Mouse (Mus musculus): Measurements from ENCODE around the gene Pitpna. TPM values are rescaled to one million over a fixed set of nuclear protein-coding genes. Genes with fewer than 3 reads are reported as not detected.
"Not testable (repeated sequence)": the region's sequence is repeated elsewhere in the genome, so short reads cannot be mapped to it uniquely, and the experiment has no call there.

Pitpna gene
- total and polyA plus RNA-seq, 2 experiments from 2014 or later = 58.4 to 74.0 TPM

DNA sequence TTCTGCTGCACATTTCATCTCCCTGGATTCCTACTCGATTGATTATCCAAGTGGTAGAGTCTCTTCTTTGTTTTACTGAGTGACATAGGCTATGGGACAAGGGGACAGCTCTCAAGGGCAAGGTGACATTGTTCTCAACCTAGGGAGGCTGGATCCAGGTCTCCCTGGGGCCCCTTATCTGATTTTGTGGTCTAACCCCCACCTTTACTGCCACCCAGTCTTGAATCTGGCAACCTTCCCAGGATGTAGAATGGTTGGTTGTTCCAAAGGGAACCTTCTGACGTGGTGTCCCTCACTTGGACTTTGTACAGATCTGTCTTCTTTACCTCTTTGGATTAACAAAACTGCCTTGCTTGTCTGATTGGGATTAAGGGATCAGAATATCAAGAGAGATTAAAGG lies 7.5 kb downstream of the Pitpna start:
- 0 out of 2 replicates have a peak, but pooled peaks have one; percentile 7 for ATAC-seq (ENCODE audit: insufficient read depth, low read depth)
- DNase-seq (ENCODE audit: low spot score) = no peak
- Histone ChIP-seq H3K9me3 (replicated peaks; ENCODE audit: control insufficient read depth, low read length) (no peaks in the 10 kb centered on the region), H3K27me3 (ENCODE audit: control insufficient read depth, insufficient read depth, low read length) (no peaks in the 10 kb centered on the region), H3K4me2 (ENCODE audit: low read depth, low read length) (no peak overlapping the region), H3K4me1 (ENCODE audit: control insufficient read depth, insufficient read depth) (peaks cover 11% of the 10 kb centered on the region), H3K27ac (ENCODE audit: low read depth) (0 out of 2 replicates have a peak overlapping the region, but pooled peaks have one; percentile 16), H3K9ac (replicated peaks; ENCODE audit: low read depth, low read length) (no peak overlapping the region), H3K36me3 (replicated peaks; ENCODE audit: control insufficient read depth, insufficient read depth, low read length) (peaks cover 58% of the 10 kb centered on the region), H3K4me3 (ENCODE audit: low read depth, low read length) (no peak overlapping the region)
- 55% methylated on average over 2 of the region's 2 CpGs for WGBS
- TF ChIP-seq EP300 (IDR thresholded peaks at IDR 0.05; ENCODE audit: low read depth) = no peak
- no peak for TF ChIP-seq CTCF (IDR thresholded peaks at IDR 0.05; ENCODE audit: low read depth)

DNA sequence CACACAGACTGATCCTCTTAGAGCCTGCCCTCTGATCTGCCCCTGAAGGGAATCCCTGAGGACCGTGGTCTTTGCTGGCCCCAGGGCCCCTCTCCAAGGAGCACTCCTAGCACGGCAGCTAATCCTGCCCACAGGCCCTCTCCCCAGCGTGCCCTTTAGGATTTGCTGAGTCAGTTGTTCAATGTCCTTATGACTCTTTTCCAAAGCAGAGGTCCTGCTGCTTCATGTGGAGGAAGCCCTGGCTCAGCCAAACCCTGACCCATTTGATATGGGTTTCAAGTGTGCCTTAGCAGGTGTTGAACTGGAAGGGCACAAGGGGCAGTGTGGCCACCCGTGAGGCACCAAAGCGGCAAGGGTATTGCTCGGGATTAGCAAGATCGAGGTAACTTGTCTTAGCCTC lies 7.9 kb downstream of the Pitpna start:
- Histone ChIP-seq H3K27ac (ENCODE audit: low read depth) (0 out of 2 replicates have a peak overlapping the region, but pooled peaks have one; percentile 16), H3K36me3 (replicated peaks; ENCODE audit: control insufficient read depth, insufficient read depth, low read length) (peaks cover 62% of the 10 kb centered on the region), H3K27me3 (ENCODE audit: control insufficient read depth, insufficient read depth, low read length) (no peaks in the 10 kb centered on the region), H3K9me3 (replicated peaks; ENCODE audit: control insufficient read depth, low read length) (no peaks in the 10 kb centered on the region), H3K4me1 (ENCODE audit: control insufficient read depth, insufficient read depth) (peaks cover 11% of the 10 kb centered on the region), H3K4me3 (ENCODE audit: low read depth, low read length) (no peak overlapping the region), H3K4me2 (ENCODE audit: low read depth, low read length) (no peak overlapping the region), H3K9ac (replicated peaks; ENCODE audit: low read depth, low read length) (no peak overlapping the region)
- ATAC-seq (ENCODE audit: insufficient read depth, low read depth) (no peak), DNase-seq (ENCODE audit: low spot score) (no peak)
- TF ChIP-seq EP300 (IDR thresholded peaks at IDR 0.05; ENCODE audit: low read depth) = no peak
- no peak for TF ChIP-seq CTCF (IDR thresholded peaks at IDR 0.05; ENCODE audit: low read depth)
- 72% methylated on average over 7 of the region's 7 CpGs for WGBS

DNA sequence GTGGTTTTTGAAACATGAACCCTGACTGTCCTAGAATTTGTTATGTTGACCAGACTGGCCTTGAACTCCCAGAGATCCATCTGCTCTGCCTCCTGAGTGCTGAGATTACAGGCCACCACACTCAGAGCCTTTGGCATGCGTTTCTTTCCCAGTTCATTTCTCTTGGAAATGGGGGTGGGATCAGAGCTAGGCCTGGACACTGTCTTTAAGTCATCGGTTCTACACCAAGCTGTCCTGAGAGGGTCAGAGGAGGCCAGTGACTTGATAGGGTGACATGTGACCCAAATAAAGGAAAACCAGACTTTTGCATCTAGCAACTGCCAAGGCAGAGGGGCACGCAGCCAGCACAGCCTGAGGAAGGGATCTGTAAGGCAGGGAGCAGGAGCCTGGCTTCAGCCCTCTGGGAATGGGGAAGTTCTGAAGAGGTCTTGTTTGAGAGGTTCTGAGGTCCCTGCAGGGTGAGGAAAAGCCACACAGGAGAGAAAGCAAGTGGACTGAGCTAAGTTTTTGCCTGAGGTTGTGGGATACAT lies 8.9 kb downstream of the Pitpna start:
- peaks cover 11% of the 10 kb centered on the region for H3K4me1 ChIP-seq (ENCODE audit: control insufficient read depth, insufficient read depth)
- 38% methylated on average over 3 of the region's 3 CpGs for WGBS
- H3K9me3 ChIP-seq (replicated peaks; ENCODE audit: control insufficient read depth, low read length) = no peaks in the 10 kb centered on the region
- no peak overlapping the region for H3K9ac ChIP-seq (replicated peaks; ENCODE audit: low read depth, low read length)
- H3K36me3 ChIP-seq (replicated peaks; ENCODE audit: control insufficient read depth, insufficient read depth, low read length) = peaks cover 72% of the 10 kb centered on the region
- TF ChIP-seq CTCF (IDR thresholded peaks at IDR 0.05; ENCODE audit: low read depth) (no peak), EP300 (IDR thresholded peaks at IDR 0.05; ENCODE audit: low read depth) (no peak)
- 0 out of 2 replicates have a peak overlapping the region, but pooled peaks have one; percentile 4 for H3K27ac ChIP-seq (ENCODE audit: low read depth)
- peak; percentile 34 for ATAC-seq (ENCODE audit: insufficient read depth, low read depth)
- no peak overlapping the region for H3K4me2 ChIP-seq (ENCODE audit: low read depth, low read length)
- H3K4me3 ChIP-seq (ENCODE audit: low read depth, low read length) = no peak overlapping the region
- H3K27me3 ChIP-seq (ENCODE audit: control insufficient read depth, insufficient read depth, low read length) = no peaks in the 10 kb centered on the region
- DNase-seq (ENCODE audit: low spot score) = no peak

GRCm38 (mm10) chr11:75598004-75598403 lies 10.1 kb downstream of the Pitpna start:
- no peak for TF ChIP-seq CTCF (IDR thresholded peaks at IDR 0.05; ENCODE audit: low read depth)
- no peak overlapping the region for H3K9ac ChIP-seq (replicated peaks; ENCODE audit: low read depth, low read length)
- H3K4me2 ChIP-seq (ENCODE audit: low read depth, low read length) = no peak overlapping the region
- peaks cover 74% of the 10 kb centered on the region for H3K36me3 ChIP-seq (replicated peaks; ENCODE audit: control insufficient read depth, insufficient read depth, low read length)
- DNase-seq (ENCODE audit: low spot score) (no peak), ATAC-seq (ENCODE audit: insufficient read depth, low read depth) (no peak)
- 0 out of 2 replicates have a peak overlapping the region, but pooled peaks have one; percentile 14 for H3K27ac ChIP-seq (ENCODE audit: low read depth)
- no peak overlapping the region for H3K4me3 ChIP-seq (ENCODE audit: low read depth, low read length)
- H3K4me1 ChIP-seq (ENCODE audit: control insufficient read depth, insufficient read depth) = peaks cover 11% of the 10 kb centered on the region
- WGBS = 86% methylated on average over 6 of the region's 6 CpGs
- no peaks in the 10 kb centered on the region for H3K27me3 ChIP-seq (ENCODE audit: control insufficient read depth, insufficient read depth, low read length)
- H3K9me3 ChIP-seq (replicated peaks; ENCODE audit: control insufficient read depth, low read length) = no peaks in the 10 kb centered on the region

- 94% methylated on average over 16 of the region's 17 CpGs for WGBS
- H3K36me3 ChIP-seq (replicated peaks; ENCODE audit: control insufficient read depth, insufficient read depth, low read length) = peaks cover 72% of the 10 kb centered on the region
Observed at GRCm38 (mm10) chr11:75599802-75600201, 11.9 kb downstream of the Pitpna start.

DNA sequence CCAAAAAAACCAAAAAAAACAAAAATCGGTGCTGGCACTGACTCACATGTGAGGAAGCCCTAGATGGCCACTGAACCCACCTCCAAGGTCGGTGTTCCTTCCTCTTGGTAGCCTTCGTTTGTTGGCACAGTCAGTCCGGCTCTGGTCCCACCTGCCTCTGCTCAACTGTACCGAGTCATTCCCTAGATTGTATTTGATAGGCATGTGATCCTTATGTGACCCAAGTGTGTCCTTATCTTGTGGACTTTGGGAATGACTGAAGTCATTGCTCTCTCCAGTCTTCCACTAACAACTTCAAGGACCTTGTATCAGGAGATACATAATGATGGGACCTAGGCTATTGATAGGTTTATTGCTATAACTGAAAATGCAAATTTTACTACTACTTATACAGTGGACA lies 16.9 kb downstream of the Pitpna start:
- WGBS = 71% methylated on average over 5 of the region's 5 CpGs
- Histone ChIP-seq H3K27me3 (ENCODE audit: control insufficient read depth, insufficient read depth, low read length) (no peaks in the 10 kb centered on the region), H3K9me3 (replicated peaks; ENCODE audit: control insufficient read depth, low read length) (no peaks in the 10 kb centered on the region), H3K4me2 (ENCODE audit: low read depth, low read length) (no peak overlapping the region), H3K27ac (ENCODE audit: low read depth) (no peak overlapping the region), H3K36me3 (replicated peaks; ENCODE audit: control insufficient read depth, insufficient read depth, low read length) (peaks cover 71% of the 10 kb centered on the region), H3K4me3 (ENCODE audit: low read depth, low read length) (no peak overlapping the region), H3K4me1 (ENCODE audit: control insufficient read depth, insufficient read depth) (no peaks in the 10 kb centered on the region), H3K9ac (replicated peaks; ENCODE audit: low read depth, low read length) (no peak overlapping the region)
- TF ChIP-seq EP300 (IDR thresholded peaks at IDR 0.05; ENCODE audit: low read depth) (no peak), CTCF (IDR thresholded peaks at IDR 0.05; ENCODE audit: low read depth) (no peak)
- ATAC-seq (ENCODE audit: insufficient read depth, low read depth) = no peak
- DNase-seq (ENCODE audit: low spot score) = no peak

More at GRCm38 (mm10) chr11:75599802-75600201, 11.9 kb downstream of the Pitpna start:
- not testable (repeated sequence) for H3K27ac ChIP-seq (ENCODE audit: low read depth); ATAC-seq (ENCODE audit: insufficient read depth, low read depth); H3K4me3 ChIP-seq (ENCODE audit: low read depth, low read length); H3K9me3 ChIP-seq (replicated peaks; ENCODE audit: control insufficient read depth, low read length); H3K9ac ChIP-seq (replicated peaks; ENCODE audit: low read depth, low read length); H3K27me3 ChIP-seq (ENCODE audit: control insufficient read depth, insufficient read depth, low read length); H3K4me2 ChIP-seq (ENCODE audit: low read depth, low read length); DNase-seq (ENCODE audit: low spot score)
- H3K4me1 ChIP-seq (ENCODE audit: control insufficient read depth, insufficient read depth) = peaks cover 11% of the 10 kb centered on the region

Data from heart, postnatal 0 days (tissue).